Mouse (Mus musculus) liver, embryonic 11.5 days (tissue): ENCODE data around the gene Orai3. TPM values are rescaled to one million over a fixed set of nuclear protein-coding genes. Genes with fewer than 3 reads are reported as not detected.

ENCODE experiments used
- ATAC-seq: fragments of 200-750 bp; cut with Nextera tagmentation; replicated peaks from 2 replicates; pipeline ENCODE4 v1.8.0; 2017; ENCODE audit warnings: moderate number of reproducible peaks, mild to moderate bottlenecking, moderate TSS enrichment, moderate library complexity; ENCODE audit not compliant: low FRiP score
- DNase-seq: peaks from one replicate; pipeline ENCODE4 v3.0.0-alpha.2; 2017; ENCODE audit warnings: low spot score
- H3K27ac ChIP-seq: fragments of 300-500 bp; sonication (generic); 2 replicates; pipeline ENCODE4 v1.5.1; 2014; ENCODE audit warnings: mild to moderate bottlenecking, low read depth, low read length, control low read depth
- H3K27me3 ChIP-seq: fragments of 300-500 bp; sonication (generic); replicated peaks from 2 replicates; pipeline ENCODE4 v1.6.1; 2014; ENCODE audit warnings: low read length, mixed read lengths; ENCODE audit not compliant: control insufficient read depth, insufficient read depth
- H3K36me3 ChIP-seq: fragments of 300-500 bp; sonication (generic); 2 replicates; pipeline ENCODE4 v1.6.1; 2014; ENCODE audit warnings: mild to moderate bottlenecking, low read length, moderate library complexity, mixed read lengths; ENCODE audit not compliant: control insufficient read depth, insufficient read depth
- H3K4me1 ChIP-seq: fragments of 300-500 bp; sonication (generic); replicated peaks from 2 replicates; pipeline ENCODE4 v1.6.1; 2014; ENCODE audit warnings: low read length, mixed read lengths; ENCODE audit not compliant: control insufficient read depth, insufficient read depth
- H3K4me2 ChIP-seq: fragments of 300-500 bp; sonication (generic); 2 replicates; pipeline ENCODE4 v1.6.1; 2014; ENCODE audit warnings: mild to moderate bottlenecking, control low read depth, moderate library complexity
- H3K4me3 ChIP-seq: fragments of 300-500 bp; sonication (generic); 2 replicates; pipeline ENCODE4 v1.5.1; 2014; ENCODE audit warnings: low read depth, low read length, control low read depth
- H3K9ac ChIP-seq: fragments of 300-500 bp; sonication (generic); 2 replicates; pipeline ENCODE4 v1.6.1; 2014; ENCODE audit warnings: low read depth, low read length, control low read depth
- H3K9me3 ChIP-seq: fragments of 300-500 bp; sonication (generic); 2 replicates; pipeline ENCODE4 v1.6.1; 2016; ENCODE audit warnings: low read length, inconsistent platforms, mixed read lengths; ENCODE audit not compliant: control insufficient read depth
- WGBS: fragments of 180-500 bp; shearing (Covaris S2); extraction: QIAGEN DNeasy Blood & Tissue Kit; methylation state at CpG from one replicate; pipeline ENCODE4 v1.1.7; 2014; 5-methylcytosine and 5-hydroxymethylcytosine counted together
- polyA plus RNA-seq: library from polyadenylated mRNA; unstranded; fragments of >200 nt; fragmentation: Nextera tagmentation; extraction: Ambion mirVana; gene quantifications from 2 replicates; pipeline ENCODE4 v1.2.1, GENCODE M21; 2014

The Orai3 gene
- polyA plus RNA-seq, 1 experiment from 2014 or later, result 22.0 TPM

DNA sequence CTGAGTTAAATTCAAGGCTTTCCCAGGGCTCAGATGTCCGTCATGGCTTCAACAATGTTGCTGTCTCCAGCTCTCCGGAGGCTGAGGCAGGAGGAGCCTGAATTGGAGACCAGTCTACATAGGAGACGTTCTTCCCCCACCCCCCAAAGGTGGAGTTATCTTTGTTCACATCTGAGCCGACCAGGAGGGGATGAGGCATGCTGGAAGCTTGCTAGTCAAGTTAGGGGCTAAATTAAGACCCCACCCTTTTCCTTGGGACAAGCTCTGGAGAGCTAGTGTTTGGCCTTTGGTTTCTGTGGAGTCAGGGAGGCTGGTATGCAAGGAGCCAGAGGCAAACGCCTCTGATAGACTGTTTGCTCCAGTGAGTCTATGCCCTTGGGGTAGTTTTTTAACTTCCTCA is 16.5 kb upstream of the Orai3 start:
- no peaks in the 10 kb centered on the region for H3K9me3 ChIP-seq
- DNase-seq (no peak), ATAC-seq (no peak)
- H3K4me2 ChIP-seq, result no peak overlapping the region
- H3K9ac ChIP-seq, result no peak overlapping the region
- no peaks in the 10 kb centered on the region for H3K27me3 ChIP-seq
- peaks cover 41% of the 10 kb centered on the region for H3K36me3 ChIP-seq
- no peaks in the 10 kb centered on the region for H3K4me1 ChIP-seq
- no peak overlapping the region for H3K4me3 ChIP-seq
- 69% methylated on average over 5 of the region's 5 CpGs for whole genome bisulfite sequencing
- H3K27ac ChIP-seq, result no peak overlapping the region

DNA sequence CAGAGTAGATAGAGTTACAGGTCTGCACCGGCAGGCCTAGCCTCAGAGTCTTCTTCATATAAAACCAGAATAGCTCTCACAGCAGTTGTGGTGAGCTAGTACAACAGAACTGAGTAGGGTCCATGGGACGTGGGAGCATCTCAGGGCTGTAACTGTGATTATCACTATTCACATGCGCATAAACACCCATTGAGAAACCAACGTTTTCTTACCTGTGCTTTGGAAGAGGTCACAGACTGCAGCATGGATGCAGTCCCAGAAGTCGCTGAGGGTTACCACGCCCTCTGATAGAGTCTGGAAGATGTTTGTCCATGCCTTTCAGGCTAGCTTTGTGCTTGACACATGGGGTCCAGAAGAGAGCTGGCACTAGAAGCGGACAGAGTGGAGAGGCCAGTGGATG is 15.9 kb upstream of the Orai3 start:
- Histone ChIP-seq H3K4me3 (no peak overlapping the region), H3K9me3 (no peaks in the 10 kb centered on the region), H3K27me3 (no peaks in the 10 kb centered on the region), H3K4me1 (no peaks in the 10 kb centered on the region), H3K9ac (no peak overlapping the region), H3K36me3 (peaks cover 44% of the 10 kb centered on the region), H3K4me2 (no peak overlapping the region), H3K27ac (no peak overlapping the region)
- DNase-seq (no peak), ATAC-seq (no peak)
- 85% methylated on average over 7 of the region's 7 CpGs for WGBS

DNA sequence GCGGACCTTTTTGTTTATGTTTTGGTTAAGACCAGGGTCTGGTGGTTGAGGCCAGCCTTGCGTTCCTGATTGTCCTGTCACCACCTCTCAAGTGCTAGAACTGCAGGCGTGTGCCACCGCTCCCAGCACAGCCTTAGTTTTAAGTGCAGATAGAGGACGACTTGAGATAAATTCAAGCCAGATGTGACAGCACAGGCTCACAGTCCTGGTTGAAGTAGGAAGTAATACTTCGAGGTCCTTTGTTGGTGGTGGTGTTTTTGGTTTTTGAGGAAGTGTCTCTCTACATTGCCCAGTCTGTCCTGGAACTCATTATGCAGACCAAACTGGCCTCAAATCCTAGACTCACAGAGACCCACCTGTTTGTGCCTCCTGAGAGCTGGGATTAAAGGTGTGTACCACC is 9.9 kb upstream of the Orai3 start:
- Histone ChIP-seq H3K9me3 (no peaks in the 10 kb centered on the region), H3K4me1 (no peaks in the 10 kb centered on the region; the same call in 1 of the 2 replicates), H3K4me2 (no peak overlapping the region), H3K9ac (no peak overlapping the region), H3K4me3 (no peak overlapping the region), H3K27me3 (no peaks in the 10 kb centered on the region), H3K36me3 (peaks cover 24% of the 10 kb centered on the region), H3K27ac (no peak overlapping the region)
- no peak for ATAC-seq
- no peak for DNase-seq
- 21% methylated on average over 6 of the region's 6 CpGs for WGBS

GRCm38 (mm10) chr7:127760478-127760877 is 9.1 kb upstream of the Orai3 start:
- H3K9me3 ChIP-seq, result no peaks in the 10 kb centered on the region
- H3K4me3 ChIP-seq, result no peak overlapping the region
- H3K36me3 ChIP-seq, result peaks cover 29% of the 10 kb centered on the region
- no peak overlapping the region for H3K4me2 ChIP-seq
- WGBS, result 82% methylated on average over 3 of the region's 3 CpGs
- DNase-seq, result no peak
- H3K27me3 ChIP-seq, result no peaks in the 10 kb centered on the region
- no peaks in the 10 kb centered on the region; the same call in 1 of the 2 replicates for H3K4me1 ChIP-seq
- no peak overlapping the region for H3K9ac ChIP-seq
- no peak for ATAC-seq
- no peak overlapping the region for H3K27ac ChIP-seq

GRCm38 (mm10) chr7:127761026-127761425 is 8.6 kb upstream of the Orai3 start:
- no peak overlapping the region for H3K4me2 ChIP-seq
- H3K27me3 ChIP-seq, result no peaks in the 10 kb centered on the region
- H3K36me3 ChIP-seq, result peaks cover 27% of the 10 kb centered on the region
- H3K4me3 ChIP-seq, result no peak overlapping the region
- 27% methylated on average over 7 of the region's 7 CpGs for WGBS
- no peak overlapping the region for H3K27ac ChIP-seq
- 0 out of 2 replicates have a peak, but pooled peaks have one; percentile 45 for ATAC-seq
- no peaks in the 10 kb centered on the region for H3K9me3 ChIP-seq
- no peak for DNase-seq
- no peak overlapping the region for H3K9ac ChIP-seq
- H3K4me1 ChIP-seq, result no peaks in the 10 kb centered on the region; the same call in 1 of the 2 replicates

DNA sequence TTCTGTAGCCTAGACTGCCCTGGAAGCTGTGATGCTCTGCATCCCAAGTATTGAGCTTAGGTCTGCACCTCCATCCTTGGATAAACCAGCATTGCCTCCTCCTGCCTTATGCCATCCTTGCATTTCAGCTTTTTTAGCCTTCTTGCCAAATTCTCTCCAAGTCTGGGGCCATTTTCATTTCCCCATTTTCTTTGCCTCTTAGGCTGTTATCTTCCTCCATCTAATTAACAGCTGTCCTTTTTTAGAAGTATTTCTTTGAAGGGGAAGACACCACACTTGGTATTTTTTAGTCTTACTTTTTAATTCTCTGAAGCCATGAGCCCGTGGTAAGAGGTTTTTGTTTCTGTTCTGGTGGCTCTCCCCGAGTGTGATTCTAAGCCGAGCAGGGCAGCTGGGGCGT is 6.0 kb upstream of the Orai3 start:
- ATAC-seq (no peak), DNase-seq (no peak)
- Histone ChIP-seq H3K4me3 (no peak overlapping the region), H3K27me3 (no peaks in the 10 kb centered on the region), H3K9me3 (no peaks in the 10 kb centered on the region), H3K36me3 (peaks cover 13% of the 10 kb centered on the region; the same call in 1 of the 2 replicates), H3K4me2 (no peak overlapping the region), H3K27ac (no peak overlapping the region), H3K9ac (no peak overlapping the region), H3K4me1 (peaks cover 15% of the 10 kb centered on the region)
- WGBS, result 89% methylated on average over 4 of the region's 4 CpGs

DNA sequence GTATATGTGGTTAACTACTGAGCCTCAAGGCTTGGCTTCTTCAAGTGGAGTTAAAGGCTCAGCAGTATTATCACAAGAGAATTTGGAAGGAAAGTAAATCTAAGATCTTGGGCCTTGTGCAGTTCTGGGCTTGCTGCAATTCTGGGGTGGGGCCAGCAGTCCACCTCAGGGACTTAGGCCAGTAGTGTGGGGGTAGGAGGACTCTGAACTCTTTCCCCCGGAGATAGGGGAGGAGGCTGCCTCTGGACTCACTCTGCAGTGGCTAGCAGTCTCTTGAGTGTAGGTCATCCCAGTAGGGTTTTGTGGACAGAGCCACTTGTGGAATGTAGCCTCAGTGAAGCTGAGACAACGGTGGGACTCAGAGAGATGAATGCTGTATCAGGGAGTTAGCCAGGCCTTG is 3.9 kb upstream of the Orai3 start:
- no peak overlapping the region; the same call in 1 of the 2 replicates for H3K27ac ChIP-seq

GRCm38 (mm10) chr7:127766851-127767609 is 2.6 kb upstream of the Orai3 start:
- Histone ChIP-seq H3K9ac (peak overlapping the region; percentile 69), H3K9me3 (no peaks in the 10 kb centered on the region), H3K27me3 (no peaks in the 10 kb centered on the region), H3K27ac (peak overlapping the region; percentile 93), H3K4me3 (peak overlapping the region; percentile 79), H3K36me3 (peaks cover 13% of the 10 kb centered on the region; the same call in 1 of the 2 replicates), H3K4me2 (peak overlapping the region; percentile 94), H3K4me1 (peaks cover 36% of the 10 kb centered on the region)
- peak; percentile 67 for DNase-seq
- ATAC-seq, result peak; percentile 89
- 53% methylated on average over 17 of the region's 17 CpGs for WGBS

More for the DNA sequence above, 3.9 kb upstream of the Orai3 start:
- DNase-seq (no peak), ATAC-seq (no peak)
- peaks cover 13% of the 10 kb centered on the region; the same call in 1 of the 2 replicates for H3K36me3 ChIP-seq
- peaks cover 27% of the 10 kb centered on the region for H3K4me1 ChIP-seq
- H3K27me3 ChIP-seq, result no peaks in the 10 kb centered on the region
- no peak overlapping the region for H3K9ac ChIP-seq
- 82% methylated on average over 2 of the region's 2 CpGs for WGBS
- no peaks in the 10 kb centered on the region for H3K9me3 ChIP-seq
- H3K4me3 ChIP-seq, result no peak overlapping the region
- H3K4me2 ChIP-seq, result no peak overlapping the region
